Mouse (Mus musculus) skeletal muscle tissue, postnatal 0 days (tissue): ENCODE data around the gene Baz2b. TPM values are rescaled to one million over a fixed set of nuclear protein-coding genes. Genes with fewer than 3 reads are reported as not detected.

Experiments used
- polyA plus RNA-seq: library from polyadenylated mRNA; unstranded; fragments of >200 nt; fragmentation: Nextera tagmentation; extraction: Ambion mirVana; gene quantifications from 2 replicates; pipeline ENCODE4 v1.2.1, GENCODE M21; 2015

Gene Baz2b
- polyA plus RNA-seq, result 28.5 and 28.8 TPM in 2 replicates

DNA sequence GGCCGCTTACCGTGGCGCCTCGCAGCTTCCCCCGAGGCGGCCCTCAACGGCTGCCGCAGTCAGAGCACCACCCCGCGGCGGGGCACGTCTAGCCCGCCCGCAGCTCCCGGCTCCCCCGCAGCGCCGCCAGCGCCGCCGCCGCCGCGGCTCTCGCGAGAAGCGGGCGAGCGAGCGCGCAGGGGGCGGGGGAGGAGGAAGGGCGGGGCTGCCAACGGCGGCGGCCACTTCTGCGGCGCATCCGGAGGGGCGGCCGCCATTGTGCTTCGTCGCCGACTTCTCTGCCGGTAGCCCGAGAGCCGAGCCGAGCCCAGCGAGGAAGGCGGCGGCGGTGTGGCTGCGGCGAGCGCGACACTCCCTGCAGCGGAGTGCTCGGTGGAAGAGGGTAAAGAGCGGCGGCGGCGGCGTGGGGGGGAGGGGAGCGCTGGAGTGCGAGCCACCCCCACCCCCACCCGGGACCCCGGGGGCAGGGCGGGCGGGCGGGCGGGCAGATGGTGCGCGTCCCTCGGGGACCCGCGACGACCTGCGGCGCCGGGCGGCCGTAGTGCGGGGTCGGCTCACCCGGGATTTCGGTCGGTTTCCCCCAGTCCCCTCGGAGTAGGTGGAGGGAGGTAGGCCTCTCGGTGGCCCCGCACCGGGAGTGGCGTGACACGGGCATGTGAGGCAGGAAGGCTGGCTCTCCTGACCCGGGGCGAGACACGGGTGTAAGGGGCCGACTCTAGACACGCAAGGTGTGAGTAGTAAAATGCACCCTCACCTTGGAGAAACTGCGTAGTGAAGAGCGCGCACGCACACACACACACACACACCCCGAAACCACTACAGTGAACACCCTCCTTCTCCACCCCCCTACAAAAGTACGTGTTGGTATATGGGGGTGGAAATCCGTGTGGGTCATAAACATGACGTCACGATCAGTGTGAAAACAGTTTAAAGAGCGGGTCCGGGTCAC, at the start of gene Baz2b, which contains the start of gene March7:
Baz2b (minus strand) TSS at position 137 of the 949 bp plus-strand sequence.
March7 (plus strand) TSS at position 185 of the 949 bp plus-strand sequence.

DNA sequence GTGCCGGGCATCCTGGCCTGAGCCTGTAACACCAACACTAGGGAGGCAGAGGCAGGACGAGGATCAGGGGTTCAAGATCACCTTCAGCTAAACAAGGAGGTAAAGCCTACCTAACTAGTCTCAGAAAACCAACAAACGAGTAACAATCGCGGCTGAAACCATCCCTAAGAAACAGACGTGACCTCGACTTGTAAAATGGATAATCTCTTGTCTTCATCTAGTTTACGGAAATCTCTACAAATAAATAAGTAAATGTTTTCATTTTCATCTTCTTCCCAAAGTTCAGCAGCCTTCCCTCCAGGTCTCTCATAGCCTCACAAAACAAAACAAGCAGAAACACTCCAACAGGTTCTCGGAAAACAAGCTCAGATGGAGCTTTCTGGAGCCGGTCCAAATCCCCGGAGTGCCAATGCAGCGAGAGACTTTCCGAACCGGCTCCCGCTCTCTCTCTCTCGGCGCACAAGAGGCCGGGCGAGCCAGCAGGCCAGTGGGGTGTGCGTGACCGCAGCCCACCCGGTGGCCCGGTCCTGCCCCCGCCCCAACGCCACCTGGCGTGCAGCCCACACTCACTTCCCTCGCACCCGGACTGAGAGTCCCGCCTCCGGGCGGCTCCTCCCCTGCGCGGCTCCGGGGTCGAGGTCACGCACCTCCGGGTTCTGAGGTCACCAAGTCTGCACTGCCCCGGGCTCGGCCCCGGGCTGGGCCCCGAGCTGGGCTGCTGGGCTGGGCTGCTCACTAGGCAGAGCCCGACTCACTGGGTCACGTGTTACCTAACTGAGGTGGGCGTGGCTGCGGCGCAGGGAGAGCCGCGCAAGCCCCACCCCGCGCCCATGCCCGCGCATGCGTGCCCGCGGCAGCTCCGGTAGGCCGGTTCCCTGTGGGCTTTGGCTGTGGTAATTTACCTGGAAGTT, 327.6 kb downstream of the Baz2b start, which contains the start of gene Wdsub1:
Wdsub1 (minus strand) TSS at position 761 of the 911 bp plus-strand sequence.

Other genes starting within 250 kb of the Baz2b start
- 34.7 and 37.8 TPM in 2 replicates for gene March7, start within 50 bp of the Baz2b start, polyA plus RNA-seq
- gene Cd302, start 74.6 kb upstream of the Baz2b start, polyA plus RNA-seq, result 26.6 and 38.8 TPM in 2 replicates
- gene Ly75, start 173.5 kb upstream of the Baz2b start, polyA plus RNA-seq, result 0.10 and 0.12 TPM in 2 replicates